Mouse (Mus musculus) heart, adult 2 months (tissue): ENCODE results near the gene Hcst. TPM values are rescaled to one million over a fixed set of nuclear protein-coding genes. Genes with fewer than 3 reads are reported as not detected.

ENCODE experiments used
- DNase-seq, 2 experiments: peaks; one replicate each; pipeline ENCODE4 v3.0.0; 2021
- H3K27ac ChIP-seq: fragments of 200-600 bp; 2 replicates; pipeline ENCODE4 v1.8.1; 2022
- H3K27me3 ChIP-seq: fragments of 200-500 bp; 2 replicates; pipeline ENCODE4 v1.6.1; 2012; ENCODE audit warnings: mild to moderate bottlenecking, low read length, inconsistent platforms, mixed read lengths; ENCODE audit not compliant: control insufficient read depth, insufficient read depth
- H3K36me3 ChIP-seq: fragments of 200-500 bp; 2 replicates; pipeline ENCODE4 v1.6.1; 2012; ENCODE audit warnings: low read length, inconsistent platforms; ENCODE audit not compliant: control insufficient read depth, insufficient read depth
- H3K4me1 ChIP-seq: fragments of 200-500 bp; 2 replicates; pipeline ENCODE4 v1.6.1; 2011; ENCODE audit warnings: low read length; ENCODE audit not compliant: control insufficient read depth, insufficient read depth
- H3K4me3 ChIP-seq: fragments of 200-600 bp; 2 replicates; pipeline ENCODE4 v1.8.1; 2022
- H3K79me2 ChIP-seq: fragments of 200-500 bp; replicated peaks from 2 replicates; pipeline ENCODE4 v1.6.1; 2012; ENCODE audit warnings: mild to moderate bottlenecking, inconsistent platforms, low read length, moderate library complexity, mixed read lengths; ENCODE audit not compliant: control insufficient read depth, insufficient read depth
- H3K9ac ChIP-seq: fragments of 200-500 bp; 2 replicates; pipeline ENCODE4 v1.6.1; 2012; ENCODE audit warnings: low read depth, mild to moderate bottlenecking, control low read depth, inconsistent platforms, low read length, mixed read lengths
- CTCF ChIP-seq: fragments of 200-600 bp; IDR thresholded peaks from 2 replicates; pipeline ENCODE4 v1.8.1; 2022; ENCODE audit warnings: antibody characterized with exemption, mild to moderate bottlenecking, moderate library complexity
- EP300 ChIP-seq: fragments of 200-500 bp; IDR thresholded peaks from 2 replicates; pipeline ENCODE4 v1.6.1; 2011; ENCODE audit warnings: low read depth, low read length, control low read depth; ENCODE audit not compliant: insufficient read depth
- POLR2A ChIP-seq: fragments of 200-500 bp; IDR thresholded peaks from 2 replicates; pipeline ENCODE4 v1.6.1; 2011; ENCODE audit warnings: mild to moderate bottlenecking, low read depth, low read length, control low read depth; ENCODE audit not compliant: insufficient read depth
- WGBS: fragments of 180-500 bp; shearing (Covaris S2); methylation state at CpG from one replicate; pipeline ENCODE4 v1.1.7; 2018; 5-methylcytosine and 5-hydroxymethylcytosine counted together
- intact Hi-C: fragments of 180-260 bp; cut with DNase I; formaldehyde crosslinking; loops from one replicate; pipeline ENCODE4 v1.15.1; 2025
- polyA plus RNA-seq: library from polyadenylated mRNA; depleted of rRNA; stranded (reverse); fragments of >200 nt; gene quantifications from 2 replicates; pipeline ENCODE4 v1.2.3, GENCODE M21; 2012
- total RNA-seq, 2 experiments: library from RNA; stranded (reverse); gene quantifications; 2 replicates each; pipeline ENCODE4 v1.2.3; 2021

Hcst gene
- total and polyA plus RNA-seq, 3 experiments: 0.59 to 4.8 TPM; not detected in 1

- Histone ChIP-seq H3K27ac (no peak overlapping the region), H3K4me1 (no peaks in the 10 kb centered on the region), H3K4me3 (no peak overlapping the region), H3K27me3 (peaks cover 3% of the 10 kb centered on the region; the same call in 1 of the 2 replicates), H3K79me2 (no peaks in the 10 kb centered on the region), H3K36me3 (no peaks in the 10 kb centered on the region), H3K9ac (no peak overlapping the region)
- 28% methylated on average over 10 of the region's 10 CpGs for WGBS
- no peak for TF ChIP-seq CTCF
- TF ChIP-seq EP300: no peak
- no peak for TF ChIP-seq POLR2A
- no peak for DNase-seq
- intact Hi-C loops: no loop called here
Observed at GRCm38 (mm10) chr7:30436879-30437278, 17.2 kb upstream of the Hcst start.

DNA sequence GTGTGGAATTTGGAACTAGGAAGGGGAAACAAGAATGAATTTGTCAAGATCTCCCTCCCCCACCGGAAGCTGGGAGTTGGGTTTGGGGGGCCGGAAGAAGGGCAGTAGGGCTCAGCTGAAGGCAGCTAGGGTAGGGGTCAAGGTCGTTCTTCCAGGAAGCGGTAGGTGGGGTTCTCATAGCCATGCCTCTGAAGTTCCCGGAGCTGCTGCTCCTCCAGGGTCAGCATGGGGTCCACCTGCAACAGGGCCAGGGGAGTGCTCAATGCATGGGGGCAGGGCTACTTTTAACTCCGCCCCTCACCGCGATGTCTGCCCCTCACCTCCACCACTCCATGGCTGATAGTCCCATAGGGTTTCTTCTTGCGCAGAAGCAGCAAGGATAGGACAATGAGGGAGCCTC is 15.5 kb upstream of the Hcst start:
- no peaks in the 10 kb centered on the region for H3K4me1 ChIP-seq
- H3K36me3 ChIP-seq: no peaks in the 10 kb centered on the region
- H3K9ac ChIP-seq: no peak overlapping the region
- no peak overlapping the region for H3K27ac ChIP-seq
- intact Hi-C loops: no loop called here
- H3K27me3 ChIP-seq: peaks cover 3% of the 10 kb centered on the region; the same call in 1 of the 2 replicates
- 42% methylated on average over 9 of the region's 9 CpGs for WGBS
- no peak for DNase-seq
- no peaks in the 10 kb centered on the region for H3K79me2 ChIP-seq
- no peak for TF ChIP-seq CTCF
- no peak for TF ChIP-seq POLR2A
- no peak for TF ChIP-seq EP300
- no peak overlapping the region for H3K4me3 ChIP-seq

GRCm38 (mm10) chr7:30434701-30435100 is 15.0 kb upstream of the Hcst start:
- Histone ChIP-seq H3K27ac (no peak overlapping the region), H3K4me3 (no peak overlapping the region), H3K79me2 (no peaks in the 10 kb centered on the region), H3K36me3 (no peaks in the 10 kb centered on the region), H3K27me3 (peaks cover 2% of the 10 kb centered on the region; the same call in 1 of the 2 replicates), H3K4me1 (no peaks in the 10 kb centered on the region), H3K9ac (no peak overlapping the region)
- intact Hi-C loops: no loop called here
- TF ChIP-seq EP300 (no peak), POLR2A (no peak), CTCF (no peak)
- 65% methylated on average over 10 of the region's 10 CpGs for WGBS
- no peak for DNase-seq

DNA sequence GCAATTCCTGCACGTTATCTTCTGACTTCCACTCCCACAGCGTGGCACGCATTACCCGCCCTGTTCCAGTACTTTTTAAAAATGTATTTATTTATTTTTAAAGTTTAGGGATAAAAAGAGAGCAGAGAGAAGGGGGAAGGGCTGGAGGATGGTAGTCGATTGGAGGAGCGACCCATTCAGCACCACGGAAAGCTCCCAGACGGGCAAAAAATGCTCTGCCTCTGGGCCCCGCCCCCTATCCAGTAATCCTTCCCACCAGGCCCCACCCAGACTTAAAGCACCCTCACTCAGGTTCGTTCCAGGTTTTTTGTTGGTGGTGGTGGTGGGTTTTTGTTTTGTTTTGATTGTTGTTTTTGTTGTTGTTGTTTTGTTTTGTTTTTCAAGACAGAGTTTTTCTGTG is 14.6 kb upstream of the Hcst start:
- WGBS: under 1% methylated on average over 10 of the region's 10 CpGs
- no peak for DNase-seq

DNA sequence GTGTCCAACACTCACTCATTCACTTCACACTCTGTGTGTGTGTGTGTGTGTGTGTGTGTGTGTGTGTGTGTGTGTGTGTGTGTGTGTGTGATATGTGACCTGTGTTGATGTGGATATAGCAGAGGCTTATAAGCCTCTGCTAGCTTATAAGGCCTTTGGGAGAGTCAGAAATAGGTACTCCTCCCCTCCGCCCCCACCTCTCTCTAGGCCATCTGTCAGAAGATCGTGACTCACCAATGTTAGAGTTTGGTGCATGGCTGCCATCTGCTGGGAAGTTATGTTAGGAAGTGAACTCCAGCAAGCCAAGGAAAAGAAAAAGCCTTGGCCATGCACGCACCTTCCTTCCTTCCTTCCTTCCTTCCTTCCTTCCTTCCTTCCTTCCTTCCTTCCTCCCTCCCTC is 12.1 kb upstream of the Hcst start:
- TF ChIP-seq EP300 (0 out of 2 replicates have a peak, but pooled peaks have one; percentile 17), CTCF (peak; percentile 59), POLR2A (no peak)
- intact Hi-C loops: loop anchor here (1.0 kb wide), 1 partner anchor 58 kb away; no protein-coding TSS in a partner anchor
- peak; percentile 45 to 55 for DNase-seq
- Histone ChIP-seq H3K27ac (no peak overlapping the region), H3K36me3 (no peaks in the 10 kb centered on the region), H3K79me2 (no peaks in the 10 kb centered on the region), H3K9ac (no peak overlapping the region), H3K27me3 (peaks cover 2% of the 10 kb centered on the region; the same call in 1 of the 2 replicates), H3K4me1 (no peaks in the 10 kb centered on the region), H3K4me3 (no peak overlapping the region)
- WGBS: 10% methylated on average over 3 of the region's 3 CpGs

More for the DNA sequence above, 14.6 kb upstream of the Hcst start:
- Histone ChIP-seq H3K9ac (no peak overlapping the region), H3K36me3 (no peaks in the 10 kb centered on the region), H3K4me3 (no peak overlapping the region), H3K27me3 (peaks cover 2% of the 10 kb centered on the region; the same call in 1 of the 2 replicates), H3K27ac (no peak overlapping the region), H3K79me2 (no peaks in the 10 kb centered on the region), H3K4me1 (no peaks in the 10 kb centered on the region)
- no peak for TF ChIP-seq POLR2A
- TF ChIP-seq EP300: no peak
- TF ChIP-seq CTCF: no peak
- intact Hi-C loops: no loop called here

- H3K4me3 ChIP-seq: no peak overlapping the region
- H3K4me1 ChIP-seq: no peaks in the 10 kb centered on the region
- H3K27ac ChIP-seq: no peak overlapping the region
- no peaks in the 10 kb centered on the region for H3K36me3 ChIP-seq
- TF ChIP-seq CTCF (no peak), EP300 (no peak), POLR2A (no peak)
- intact Hi-C loops: no loop called here
- no peaks in the 10 kb centered on the region for H3K27me3 ChIP-seq
- DNase-seq: no peak
- 18% methylated on average over 2 of the region's 2 CpGs for WGBS
- H3K9ac ChIP-seq: no peak overlapping the region
- H3K79me2 ChIP-seq: no peaks in the 10 kb centered on the region
Observed at GRCm38 (mm10) chr7:30430191-30430590, 10.5 kb upstream of the Hcst start.
